Mouse (Mus musculus): ENCODE measurements around the gene Gm28635.

The Gm28635 gene

GRCm38 (mm10) chr2:84677968-84678880, at the start of gene Gm28635, which contains the start of gene Med19:
Gm28635 (minus strand) TSS chr2:84678041.
Med19 (plus strand) TSS chr2:84678402.
- peak; percentile 91 for DNase-seq

- DNase-seq, result peak; percentile 93
These were observed 49.5 kb upstream of the Gm28635 start, which contains the start of gene Clp1 for GRCm38 (mm10) chr2:84727172-84727858. Clp1 (minus strand) TSS chr2:84727350.

DNA sequence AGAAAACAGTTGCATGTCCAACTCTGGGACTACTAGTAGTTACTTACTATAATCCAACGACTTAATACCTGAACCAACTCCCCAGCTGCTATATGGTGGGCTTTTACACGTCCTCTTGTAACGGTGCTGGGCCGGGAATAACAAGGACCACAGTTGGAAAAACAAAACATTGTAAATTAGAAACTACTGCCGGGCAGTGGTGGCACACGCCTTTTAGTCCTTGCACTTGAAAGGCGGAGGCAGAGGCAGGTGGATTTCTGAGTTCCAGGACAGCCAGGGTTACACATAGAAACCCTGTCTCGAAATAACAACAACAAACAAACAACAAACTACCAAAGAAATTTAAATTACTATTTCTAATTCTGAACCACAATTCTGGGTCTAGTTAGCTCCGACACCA, 48.9 kb upstream of the Gm28635 start:
- no peak for DNase-seq

GRCm38 (mm10) chr2:84725770-84726169, 47.9 kb upstream of the Gm28635 start:
- DNase-seq, result no peak

DNA sequence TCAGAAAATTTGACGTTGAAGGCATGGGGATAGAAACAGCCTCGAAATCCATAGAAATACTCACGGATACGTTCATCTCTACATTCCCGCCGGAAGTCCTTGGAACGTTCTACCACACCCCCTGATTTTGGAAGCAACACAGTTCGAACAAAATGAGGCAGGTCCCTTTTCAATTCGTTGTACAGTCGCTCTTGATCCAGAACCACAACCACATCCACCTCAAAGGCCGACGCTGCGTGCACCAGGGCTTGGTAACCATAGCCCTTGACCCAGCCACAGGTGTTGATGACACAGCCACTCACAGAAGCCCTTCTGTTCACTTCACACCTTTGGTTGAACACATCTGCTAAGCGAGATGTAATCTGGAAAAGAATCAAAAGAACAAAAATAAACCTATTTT, 46.0 kb upstream of the Gm28635 start:
- no peak for DNase-seq

DNA sequence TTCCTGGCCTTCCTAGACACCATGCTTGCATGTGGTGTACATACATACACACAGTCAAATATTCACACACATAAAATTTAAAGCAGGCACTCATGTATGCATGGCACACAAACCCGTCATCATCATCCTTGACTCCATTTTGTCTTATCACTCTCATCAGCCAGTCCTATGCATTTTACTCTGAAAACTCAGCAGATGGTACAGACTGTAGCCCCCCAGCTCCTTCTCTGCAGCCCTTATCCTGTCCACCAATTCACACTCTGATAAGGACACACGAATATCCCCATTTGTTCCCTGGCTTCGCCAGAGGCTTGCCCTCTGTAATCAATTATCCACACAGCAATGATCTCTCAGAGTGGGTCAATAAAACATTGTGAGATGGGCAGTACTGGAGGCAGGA, 43.3 kb upstream of the Gm28635 start:
- DNase-seq, result no peak

DNA sequence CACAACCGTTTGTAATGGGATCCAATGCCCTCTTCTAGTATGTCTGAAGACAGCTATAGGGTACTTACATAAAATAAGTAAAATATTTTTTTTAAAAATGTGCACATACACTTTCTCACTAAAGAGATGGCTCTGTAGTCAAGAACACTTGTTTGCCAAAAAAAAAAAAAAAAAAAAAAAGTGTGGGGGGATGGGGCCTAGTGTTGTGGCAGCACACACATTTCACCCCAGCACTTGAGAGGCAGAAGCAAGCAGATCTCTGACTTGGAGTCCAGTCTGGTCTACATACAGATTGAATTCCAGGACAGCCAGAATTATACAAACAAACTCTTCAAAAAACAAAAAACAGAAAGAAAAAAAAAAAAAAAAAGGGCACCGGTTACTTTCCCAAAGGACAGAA, 42.9 kb upstream of the Gm28635 start:
- no peak for DNase-seq

- no peak for DNase-seq
These were observed 39.5 kb upstream of the Gm28635 start for GRCm38 (mm10) chr2:84717357-84717756.

GRCm38 (mm10) chr2:84716423-84717355, 38.8 kb upstream of the Gm28635 start:
- DNase-seq, result no peak

DNA sequence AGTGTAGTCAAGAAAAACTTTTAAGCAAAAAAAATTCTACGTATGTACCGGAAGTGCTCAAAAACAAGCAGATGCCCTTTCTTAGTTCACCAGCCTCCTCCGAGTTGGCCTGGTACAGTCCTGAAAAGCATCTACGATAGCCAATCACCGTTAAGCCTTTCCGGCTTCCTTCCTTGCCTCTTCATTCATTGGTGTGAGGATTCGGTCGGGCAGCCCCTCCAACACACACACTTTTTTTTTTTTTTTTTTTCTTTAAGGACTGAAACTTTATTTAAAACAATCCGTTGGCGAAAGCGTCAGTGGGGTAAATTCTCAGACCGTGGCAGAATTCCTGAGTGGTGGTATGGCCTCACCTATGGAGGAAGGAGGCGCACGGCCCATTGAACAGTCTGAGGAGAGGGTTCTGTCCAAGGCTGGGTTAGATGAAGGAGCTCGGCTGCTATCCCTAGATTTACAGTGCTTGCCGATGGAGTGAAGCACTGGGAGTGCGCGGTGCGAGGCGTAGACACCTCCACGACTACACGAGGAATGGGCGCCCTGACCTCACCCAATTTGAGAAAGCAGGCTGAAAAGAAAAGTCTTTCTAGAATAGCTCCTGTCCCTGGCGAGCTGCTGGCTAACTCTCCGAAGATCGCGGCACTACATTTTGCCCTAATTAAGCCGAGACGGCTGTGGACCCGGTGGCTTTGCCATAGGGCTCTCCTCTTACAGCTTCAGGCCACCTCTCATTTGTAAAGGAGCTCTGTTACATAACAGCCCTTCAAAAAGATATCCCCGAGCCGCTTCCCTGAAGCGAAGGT, 37.9 kb upstream of the Gm28635 start:
- DNase-seq, result peak; percentile 68

DNA sequence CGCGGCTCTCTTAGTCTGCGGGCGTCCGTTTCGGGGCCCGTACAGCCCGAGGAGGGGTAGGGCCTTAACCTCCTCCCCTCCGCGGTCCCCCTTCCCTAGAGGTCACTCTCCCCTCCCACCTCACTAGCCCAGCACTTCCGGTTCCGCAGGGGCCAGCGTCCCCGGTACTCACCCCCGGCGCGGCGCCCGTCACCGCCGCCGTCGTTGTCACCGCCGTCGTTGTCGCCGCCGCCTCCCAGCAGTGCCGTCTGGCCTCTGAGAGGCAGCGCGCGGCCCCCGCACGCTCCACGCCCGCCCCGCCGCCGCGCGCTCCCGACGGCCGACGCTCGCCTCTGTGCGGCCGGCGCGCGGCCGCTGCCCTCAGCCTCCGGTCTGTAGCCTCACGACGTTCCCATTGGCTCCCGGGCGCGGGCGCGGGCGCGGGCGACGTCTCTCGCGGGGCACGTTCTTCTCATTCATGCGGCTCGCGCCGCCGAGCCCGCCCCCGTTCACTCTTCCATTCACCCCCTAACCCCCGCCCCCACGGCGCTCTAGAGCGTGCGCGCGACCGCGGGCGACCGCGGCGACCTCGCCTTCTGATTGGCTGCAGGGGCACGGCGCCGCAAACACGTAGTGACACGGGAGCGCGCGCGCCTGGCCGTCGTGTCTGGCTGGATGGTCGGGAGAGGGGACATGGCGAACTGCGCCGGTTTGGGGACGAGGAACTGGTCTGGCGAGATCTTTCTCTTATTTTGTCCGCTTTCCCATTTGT, 37.1 kb upstream of the Gm28635 start, which contains the start of gene Zdhhc5:
Zdhhc5 (minus strand) TSS at position 370 of the 751 bp plus-strand sequence.
- DNase-seq, result peak; percentile 99

GRCm38 (mm10) chr2:84714422-84714810, 36.6 kb upstream of the Gm28635 start:
- no peak for DNase-seq

DNA sequence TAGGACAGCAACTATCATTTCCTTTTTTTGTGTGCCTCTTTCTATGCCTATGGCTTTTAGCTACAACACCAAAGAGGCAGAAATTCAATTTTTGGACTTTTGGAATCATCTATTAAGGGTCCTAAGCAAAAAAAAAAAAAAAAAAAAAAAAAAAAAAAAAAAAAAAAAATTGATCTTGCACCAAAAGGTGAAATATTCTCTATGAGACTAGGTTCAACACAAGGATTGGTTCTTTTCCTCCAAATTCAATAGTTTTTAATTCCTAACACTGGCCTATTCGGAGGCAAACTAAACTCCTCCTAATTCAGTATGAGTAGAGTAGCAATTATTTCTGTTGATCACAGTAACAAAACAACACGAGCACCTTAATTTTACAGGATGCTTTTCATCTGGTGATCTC, 34.1 kb upstream of the Gm28635 start:
- DNase-seq, result no peak

GRCm38 (mm10) chr2:84707523-84707922, 29.7 kb upstream of the Gm28635 start:
- DNase-seq, result no peak

- DNase-seq, result no peak
These were observed 27.5 kb upstream of the Gm28635 start for GRCm38 (mm10) chr2:84705295-84705694.

DNA sequence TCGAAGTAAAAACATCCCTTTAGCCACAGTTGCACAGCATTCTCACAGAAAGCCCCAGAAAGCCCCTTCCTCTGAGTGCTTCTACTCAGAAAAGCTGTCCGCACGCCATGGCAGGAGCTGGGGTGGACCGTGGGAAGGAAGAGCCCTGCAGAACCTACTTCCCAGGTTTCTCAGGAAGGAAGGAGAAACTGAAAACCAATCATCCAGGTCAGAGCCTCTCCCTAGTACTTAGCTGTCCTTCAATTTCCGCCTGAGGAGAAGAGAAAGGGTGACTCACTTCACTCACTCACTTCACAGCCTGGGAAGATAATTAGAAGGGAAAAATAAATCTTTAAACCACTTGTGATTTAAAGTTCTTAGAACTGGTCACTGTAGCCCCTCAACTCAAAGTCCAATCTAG, 26.5 kb upstream of the Gm28635 start:
- DNase-seq, result no peak

DNA sequence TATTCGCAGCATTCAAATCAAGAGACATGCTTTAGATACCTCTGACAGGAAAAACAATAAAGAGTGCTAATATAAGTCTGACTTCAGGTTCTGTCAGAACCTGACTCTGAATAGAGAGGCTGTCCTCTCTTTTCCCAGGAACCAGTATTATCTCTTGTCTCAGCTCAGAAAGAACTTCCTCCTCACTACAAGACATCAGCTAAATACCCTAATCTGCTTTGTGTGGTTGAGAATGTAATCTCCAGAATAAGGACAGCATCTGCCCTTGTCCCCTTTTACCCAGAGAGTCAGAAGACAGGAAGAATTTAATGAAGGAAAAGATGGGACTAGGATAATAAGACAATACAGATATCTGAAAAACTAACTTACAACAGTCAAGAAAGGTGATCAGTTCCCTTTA, 25.7 kb upstream of the Gm28635 start:
- DNase-seq, result no peak

DNA sequence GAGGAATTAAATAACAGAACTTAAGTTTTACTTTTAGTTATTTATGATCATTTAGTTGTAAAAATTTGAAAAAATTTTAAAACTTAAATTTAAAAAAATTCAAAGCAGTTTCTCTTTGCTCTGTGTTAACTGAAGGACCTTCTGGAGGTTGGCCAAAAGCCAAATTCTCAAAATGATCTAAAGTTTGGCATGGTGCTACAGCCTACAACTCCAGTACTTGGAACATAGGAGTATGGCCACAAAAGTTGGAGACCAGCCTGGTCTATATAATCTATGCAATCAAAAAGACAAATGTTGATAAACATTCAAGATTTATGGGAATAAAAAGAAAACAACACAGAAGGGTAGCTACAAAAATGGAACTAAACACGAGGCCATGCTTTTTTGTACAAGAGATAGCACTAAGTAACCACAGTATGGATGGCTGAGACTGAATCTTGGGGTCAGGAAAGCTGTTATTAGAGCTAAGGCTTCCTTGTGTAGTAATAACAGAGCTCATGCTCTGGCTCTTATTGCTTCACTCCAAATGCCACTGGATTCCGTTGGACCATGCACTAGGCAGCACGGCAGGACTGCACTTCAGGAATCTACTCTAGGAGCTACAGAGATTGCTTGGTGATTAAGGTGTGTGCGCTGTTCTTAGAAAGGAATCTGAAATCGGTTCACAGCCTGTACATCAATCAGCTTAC, 17.3 kb upstream of the Gm28635 start:
- DNase-seq, result no peak

DNA sequence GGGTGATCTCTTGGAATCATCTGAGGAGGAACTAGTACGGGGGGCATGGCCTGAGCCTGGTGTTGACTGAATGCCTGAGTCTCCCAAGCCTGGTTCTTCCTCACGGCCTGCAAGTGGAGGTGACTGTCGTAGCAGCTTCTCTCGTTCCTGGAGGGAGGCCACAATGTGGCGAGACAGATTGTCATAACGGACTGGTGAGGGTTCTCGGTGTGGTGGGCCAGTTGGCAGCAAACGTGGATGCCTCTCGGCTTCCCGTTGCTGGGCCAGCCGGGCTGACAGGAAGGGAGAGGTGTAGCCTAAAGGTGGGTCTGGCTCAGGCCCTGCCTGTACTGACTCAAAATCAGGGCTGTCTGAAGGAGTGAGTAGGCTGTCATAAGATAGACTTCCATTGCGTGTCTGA, 12.2 kb upstream of the Gm28635 start:
- peak; percentile 24 for DNase-seq

DNA sequence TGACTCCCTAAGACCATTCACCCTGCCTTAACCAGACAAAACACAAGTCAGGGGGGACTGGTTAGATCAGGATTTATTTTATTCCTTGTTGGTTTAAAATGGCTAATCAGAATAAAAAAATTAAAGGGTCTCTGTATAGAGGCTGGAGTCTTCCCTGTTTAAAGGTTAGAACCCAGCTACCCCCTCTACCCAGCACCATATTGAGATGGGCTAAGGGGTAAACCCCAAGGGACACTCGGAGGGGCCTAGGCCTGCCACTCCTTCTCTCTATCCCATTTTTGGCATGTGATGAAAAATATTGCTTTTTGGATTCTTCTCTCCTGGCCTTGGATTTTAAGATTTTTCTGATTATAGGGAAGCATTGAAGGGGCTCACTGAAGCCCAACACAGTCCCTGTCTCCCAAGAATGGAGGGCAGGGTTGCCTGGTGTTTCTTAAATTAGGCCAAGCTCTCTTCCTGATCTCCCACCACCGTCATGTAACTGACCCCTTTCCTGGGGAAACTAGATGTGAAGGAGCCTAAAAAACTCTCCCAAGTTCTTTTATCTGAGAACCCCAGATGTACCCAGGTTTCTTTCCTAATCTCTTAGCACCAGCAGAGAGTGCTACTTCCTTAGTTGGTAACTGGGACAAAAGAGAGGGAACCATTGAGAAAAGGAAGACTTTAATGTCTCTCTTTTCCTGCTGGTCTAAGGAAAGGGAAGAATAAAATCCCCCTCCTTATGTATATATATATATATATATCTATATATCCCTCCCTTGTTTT, 10.4 kb upstream of the Gm28635 start:
- DNase-seq, result no peak

All from cerebellum, adult 11 months (tissue).